Mouse (Mus musculus) layer of hippocampus, adult 2 months (tissue): Measurements from ENCODE around the gene Dip2c. TPM values are rescaled to one million over a fixed set of nuclear protein-coding genes. Genes with fewer than 3 reads are reported as not detected.

Experiments used
- DNase-seq, 2 experiments: peaks; one replicate each; pipeline ENCODE4 v3.0.0; 2022; ENCODE audit warnings: low spot score in 2 of 2
- H3K27ac ChIP-seq: fragments of 200-600 bp; 2 replicates; pipeline ENCODE4 v1.8.1; 2022
- H3K4me3 ChIP-seq: fragments of 200-600 bp; 2 replicates; pipeline ENCODE4 v1.8.1; 2022; ENCODE audit warnings: mild to moderate bottlenecking
- CTCF ChIP-seq: fragments of 200-600 bp; conservative IDR thresholded peaks from 2 replicates; pipeline ENCODE4 v1.8.1; 2022; ENCODE audit warnings: antibody characterized with exemption, mild to moderate bottlenecking, moderate library complexity
- total RNA-seq, 2 experiments: library from RNA; stranded (reverse); gene quantifications; 2 replicates each; pipeline ENCODE4 v1.2.3; 2021

Gene Dip2c
- total RNA-seq, 2 experiments from 2014 or later = 66.2 to 66.7 TPM

DNA sequence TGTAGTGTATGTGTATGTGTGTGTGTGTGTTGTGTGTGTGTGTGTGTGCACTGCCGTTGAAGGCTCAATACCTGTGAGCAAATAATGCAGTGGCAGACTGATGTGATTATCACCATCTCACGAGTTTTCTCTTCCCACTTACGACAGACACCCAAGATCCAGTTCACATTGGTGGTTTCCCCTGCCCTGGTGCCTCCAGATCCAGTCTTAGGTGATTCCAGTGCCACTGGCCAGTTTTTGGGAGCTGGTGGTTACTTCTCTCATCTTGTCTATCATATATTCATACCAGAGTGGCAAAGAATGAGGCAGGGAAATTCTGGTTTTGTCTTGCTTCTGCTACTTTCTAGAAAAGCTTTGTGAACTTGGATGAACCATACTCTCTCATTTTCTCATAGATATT, 20.9 kb downstream of the Dip2c start:
- no peak for DNase-seq
- Histone ChIP-seq H3K27ac (no peak overlapping the region), H3K4me3 (no peak overlapping the region)
- no peak for TF ChIP-seq CTCF

DNA sequence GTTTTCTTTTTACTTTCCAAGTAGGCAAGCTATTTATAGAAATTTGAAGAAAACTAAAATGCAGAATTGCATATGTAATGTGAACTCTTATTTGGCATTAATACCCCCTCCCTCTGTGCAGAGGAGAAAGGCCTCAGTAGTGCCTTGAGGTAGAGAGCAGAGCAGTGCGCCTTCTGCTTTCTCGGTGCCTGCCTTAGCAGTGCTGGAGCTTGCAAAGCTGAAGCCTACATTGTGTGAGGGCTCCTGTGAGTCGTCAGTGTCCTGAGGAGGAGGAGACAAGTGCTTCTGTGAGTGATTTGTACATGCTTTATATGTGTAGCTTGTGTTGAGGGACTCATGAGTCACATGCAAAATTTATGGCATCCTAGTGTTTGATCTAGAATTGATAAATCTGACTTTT, 21.4 kb downstream of the Dip2c start:
- TF ChIP-seq CTCF = no peak
- Histone ChIP-seq H3K4me3 (no peak overlapping the region), H3K27ac (no peak overlapping the region)
- no peak for DNase-seq

DNA sequence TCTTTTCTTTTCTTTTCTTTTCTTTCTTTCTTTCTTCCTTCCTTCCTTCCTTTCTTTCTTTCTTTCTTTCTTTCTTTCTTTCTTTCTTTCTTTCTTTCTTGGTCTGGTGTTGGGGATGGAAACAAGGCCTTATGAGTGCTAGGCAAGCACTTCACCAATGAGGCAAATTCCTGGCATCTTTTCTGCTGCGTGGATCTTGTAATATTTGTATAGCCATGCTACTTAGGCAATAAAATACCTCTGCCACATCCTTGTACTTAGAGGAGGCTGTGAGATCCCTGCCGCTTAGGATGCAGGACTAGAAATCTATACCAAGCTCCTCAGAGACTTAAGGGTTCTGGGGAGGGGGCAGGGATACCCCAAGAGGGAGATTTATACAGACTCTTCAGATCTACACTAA, 23.3 kb downstream of the Dip2c start:
- H3K4me3 ChIP-seq = no peak overlapping the region
- no peak for DNase-seq
- H3K27ac ChIP-seq = no peak overlapping the region
- TF ChIP-seq CTCF = no peak

DNA sequence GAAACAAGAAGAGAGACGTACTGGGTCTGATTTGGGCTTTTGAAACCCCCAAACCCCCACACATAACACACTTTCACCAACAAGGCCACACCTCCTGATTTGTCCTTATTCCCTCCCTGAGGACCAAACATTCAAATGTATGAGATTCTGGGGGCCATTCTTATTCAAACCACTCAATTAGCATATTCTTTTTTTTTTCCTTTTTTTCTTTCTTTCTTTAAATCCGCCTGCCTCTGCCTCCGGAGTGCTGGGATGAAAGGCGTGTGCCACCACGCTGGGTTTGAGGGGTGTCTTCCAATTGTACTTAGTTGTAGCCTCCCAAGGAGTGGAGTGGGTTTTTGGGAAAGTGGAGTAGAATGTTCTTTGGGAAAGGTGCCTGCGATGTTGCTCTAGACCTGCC, 32.5 kb downstream of the Dip2c start:
- TF ChIP-seq CTCF = no peak
- H3K4me3 ChIP-seq = no peak overlapping the region
- DNase-seq = no peak
- no peak overlapping the region for H3K27ac ChIP-seq

DNA sequence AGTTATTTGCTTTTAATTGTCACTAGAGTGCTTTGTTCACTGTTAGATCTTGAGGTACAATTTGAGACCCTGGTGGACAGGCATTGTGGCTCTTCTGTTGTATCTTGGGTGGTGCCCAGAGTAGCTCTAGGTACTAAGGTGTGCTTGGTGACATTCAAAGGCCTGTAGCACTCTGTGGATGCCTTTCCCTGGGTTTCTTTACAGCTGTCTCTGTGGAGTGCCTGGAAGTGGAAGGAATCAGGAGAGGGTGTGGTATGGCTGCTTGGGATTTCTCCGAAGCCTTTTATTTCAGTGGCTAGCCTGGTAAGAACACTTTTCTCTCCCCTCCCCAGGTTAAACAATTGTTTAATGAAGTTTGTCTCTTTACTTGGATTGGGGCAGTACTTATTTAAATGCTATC, 34.5 kb downstream of the Dip2c start:
- DNase-seq = no peak
- TF ChIP-seq CTCF = no peak

DNA sequence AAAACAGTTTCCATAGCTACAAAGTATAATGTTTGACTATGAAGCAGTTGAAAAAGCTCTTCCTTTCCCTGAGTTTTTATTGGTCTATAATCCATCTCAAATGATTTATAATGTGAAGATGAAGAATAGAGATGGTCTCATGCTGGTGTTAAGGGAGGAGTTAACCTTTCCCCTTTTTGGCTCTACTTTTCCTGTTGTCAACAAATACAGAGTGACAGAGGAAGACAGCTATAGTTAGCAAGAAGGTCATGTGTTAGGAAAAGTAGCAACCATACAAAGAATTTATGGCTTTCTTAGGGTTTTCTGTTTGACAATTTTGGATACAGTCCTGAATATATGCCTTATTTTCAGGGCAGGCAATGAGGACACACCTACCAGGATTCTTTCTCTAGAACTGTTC, 36.6 kb downstream of the Dip2c start:
- H3K27ac ChIP-seq = no peak overlapping the region
- TF ChIP-seq CTCF = no peak
- DNase-seq = no peak
- H3K4me3 ChIP-seq = no peak overlapping the region

More for the DNA sequence above, 34.5 kb downstream of the Dip2c start:
- Histone ChIP-seq H3K27ac (no peak overlapping the region), H3K4me3 (no peak overlapping the region)

DNA sequence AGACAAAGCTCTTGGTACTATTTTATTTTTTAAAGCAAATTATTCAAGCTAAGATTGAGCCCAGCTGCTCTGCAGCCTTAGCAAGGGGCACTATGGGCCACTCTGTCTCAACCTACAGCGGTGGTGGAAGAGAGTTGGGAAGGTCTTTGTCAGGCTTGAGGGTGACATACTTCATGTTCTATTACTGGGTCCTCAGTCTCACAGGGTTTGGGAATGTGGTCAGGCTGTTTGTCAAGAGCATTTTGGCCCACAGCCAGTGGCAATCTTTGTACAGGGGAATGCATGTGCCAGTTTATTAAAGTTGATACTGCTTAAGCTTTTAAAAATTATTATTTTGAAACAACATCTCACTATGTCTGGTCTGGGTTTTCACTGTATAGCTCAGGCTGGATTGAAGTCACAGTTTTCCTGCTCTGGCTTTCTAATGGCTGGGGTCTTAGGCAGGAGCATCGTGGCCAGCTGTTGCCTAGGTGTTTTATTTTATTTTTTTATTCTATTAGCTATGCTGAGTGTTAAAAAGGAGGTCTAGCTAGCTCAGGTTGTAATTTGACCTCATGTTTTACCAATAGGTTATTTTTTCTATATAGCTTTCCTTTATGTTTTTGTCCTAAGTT, 37.9 kb downstream of the Dip2c start:
- H3K27ac ChIP-seq = no peak overlapping the region
- no peak for TF ChIP-seq CTCF
- no peak overlapping the region for H3K4me3 ChIP-seq
- no peak for DNase-seq

DNA sequence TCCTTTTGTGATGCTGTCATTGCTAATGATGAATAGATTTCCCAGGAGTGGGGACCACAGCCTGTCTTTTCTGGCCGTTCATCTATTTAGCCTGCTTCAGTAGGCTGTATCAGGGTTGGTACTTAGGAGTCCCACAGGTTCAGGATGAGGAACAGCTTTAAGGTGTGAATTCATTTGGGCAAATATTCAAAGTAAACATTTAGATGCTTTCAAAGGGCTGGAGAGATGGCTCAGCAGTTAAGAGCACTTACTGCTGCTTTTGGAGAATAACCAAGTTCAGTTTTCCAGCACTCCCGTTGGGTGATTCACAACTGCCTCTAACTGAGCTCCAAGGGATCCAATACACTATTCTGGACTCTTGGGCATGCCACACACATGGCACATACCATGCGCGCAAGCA, 38.4 kb downstream of the Dip2c start:
- TF ChIP-seq CTCF = no peak
- Histone ChIP-seq H3K27ac (no peak overlapping the region), H3K4me3 (no peak overlapping the region)
- no peak for DNase-seq

DNA sequence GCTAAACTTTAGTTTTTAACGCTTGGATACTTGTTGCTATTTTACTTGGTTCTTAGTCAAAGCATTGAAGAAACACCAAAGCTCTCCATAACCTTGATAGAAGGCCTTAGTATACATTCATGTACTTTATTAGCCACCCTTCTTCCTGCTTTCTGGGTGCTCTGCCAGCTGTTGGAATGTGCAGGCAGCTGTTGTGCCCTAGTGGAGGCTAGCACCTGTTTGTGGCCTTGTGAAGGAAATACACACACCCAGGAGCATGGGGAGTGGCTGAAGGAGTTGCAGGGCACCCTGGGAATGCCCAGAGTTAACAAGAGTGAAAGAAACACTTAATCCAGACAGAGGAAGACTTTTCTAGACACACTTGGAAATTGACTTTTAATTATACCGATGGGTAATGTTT, 43.4 kb downstream of the Dip2c start:
- no peak for TF ChIP-seq CTCF
- DNase-seq = no peak
- no peak overlapping the region for H3K4me3 ChIP-seq
- H3K27ac ChIP-seq = no peak overlapping the region

DNA sequence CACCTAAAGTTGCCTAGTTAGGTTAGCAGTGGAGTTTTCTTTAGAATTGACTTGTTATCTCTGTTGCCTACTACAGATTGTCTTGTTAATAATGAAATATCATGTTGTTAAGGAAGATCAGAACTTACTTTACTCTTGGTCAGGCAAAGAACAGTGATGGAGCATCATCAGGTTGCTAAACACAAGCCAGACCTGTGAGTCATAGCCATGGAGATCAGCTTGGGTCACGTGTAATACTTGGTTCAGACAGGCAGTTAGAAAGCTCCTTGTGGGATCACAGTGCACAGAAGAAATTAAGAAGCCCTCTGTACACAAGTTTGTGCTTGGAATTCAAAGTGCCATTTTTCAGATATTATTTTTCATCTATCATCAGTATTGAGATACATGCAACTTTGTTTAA, 48.9 kb downstream of the Dip2c start:
- Histone ChIP-seq H3K27ac (no peak overlapping the region), H3K4me3 (no peak overlapping the region)
- TF ChIP-seq CTCF = no peak
- no peak for DNase-seq

DNA sequence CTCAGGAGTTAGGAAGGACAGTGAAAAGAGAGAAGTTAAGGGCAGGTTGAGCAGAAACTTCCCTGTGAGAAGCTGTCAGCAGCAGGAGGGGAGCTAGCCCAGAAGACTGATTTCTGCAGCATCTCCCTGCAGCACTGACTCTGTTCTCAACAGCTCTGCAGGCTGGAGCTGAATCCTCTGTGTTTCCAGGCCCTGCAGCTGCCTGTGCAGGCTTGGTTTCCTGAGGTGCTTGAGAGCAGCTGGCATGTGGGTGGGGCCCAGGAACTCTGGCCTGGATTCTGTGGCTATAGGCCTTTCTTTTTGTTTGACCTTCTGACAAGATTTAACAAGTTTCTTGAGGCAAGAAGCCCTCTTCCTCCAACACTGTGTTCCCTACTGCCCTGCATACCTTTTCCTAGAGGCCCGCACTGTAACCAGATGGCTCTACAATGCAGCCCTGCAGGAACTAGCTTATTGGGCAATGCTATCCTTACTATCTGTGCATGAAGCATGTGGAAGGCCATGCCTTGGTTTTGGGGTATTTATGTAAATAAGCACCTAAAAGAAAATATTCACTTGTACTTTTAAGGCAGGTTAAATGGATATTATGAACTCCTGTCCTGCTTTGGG, 53.1 kb downstream of the Dip2c start:
- TF ChIP-seq CTCF = no peak
- no peak for DNase-seq

DNA sequence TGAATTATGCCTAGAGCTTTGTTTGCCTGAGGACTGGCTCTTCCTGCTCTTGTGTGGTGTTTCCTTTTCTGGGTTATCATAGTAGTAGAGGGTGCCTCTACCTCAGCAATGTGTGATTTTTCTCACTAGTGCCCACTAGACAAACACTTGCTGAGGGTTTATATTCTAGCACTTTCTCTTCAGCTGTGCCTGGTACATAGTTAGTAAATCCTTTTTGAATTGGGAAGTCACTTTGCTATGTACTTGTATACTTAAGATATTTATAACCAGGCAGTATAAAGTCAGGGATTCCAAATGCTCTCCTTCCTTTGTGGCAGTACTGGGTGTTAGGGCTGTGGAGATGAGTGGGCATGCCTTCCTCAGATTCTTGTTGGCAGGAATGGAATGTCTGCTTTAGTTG, 56.9 kb downstream of the Dip2c start:
- DNase-seq = no peak

More for the DNA sequence above, 53.1 kb downstream of the Dip2c start:
- H3K27ac ChIP-seq = peak overlapping the region; percentile 37
- no peak overlapping the region for H3K4me3 ChIP-seq

DNA sequence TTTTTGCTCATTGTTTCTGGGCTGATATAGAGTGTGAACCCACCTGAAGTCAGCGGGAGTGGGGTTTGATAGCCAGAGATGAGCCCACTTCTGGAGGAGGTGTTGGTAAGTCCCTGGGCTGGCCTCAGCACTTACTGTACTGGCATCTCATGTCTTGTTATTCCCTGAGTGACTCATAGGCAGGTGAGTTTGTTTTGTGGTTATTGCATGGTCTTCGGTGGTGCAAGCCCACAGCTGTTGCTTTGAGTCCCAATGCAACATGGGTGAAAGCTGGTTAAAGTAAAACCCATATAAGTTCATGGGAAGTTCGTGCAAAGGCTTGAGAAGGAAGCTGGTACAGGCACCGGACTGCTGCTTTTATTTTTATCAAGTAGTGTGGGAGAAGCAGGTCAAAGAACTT, 64.0 kb downstream of the Dip2c start:
- Histone ChIP-seq H3K4me3 (no peak overlapping the region), H3K27ac (no peak overlapping the region)
- no peak for TF ChIP-seq CTCF
- DNase-seq = no peak

More for the DNA sequence above, 56.9 kb downstream of the Dip2c start:
- TF ChIP-seq CTCF = no peak
- no peak overlapping the region for H3K4me3 ChIP-seq
- no peak overlapping the region for H3K27ac ChIP-seq

DNA sequence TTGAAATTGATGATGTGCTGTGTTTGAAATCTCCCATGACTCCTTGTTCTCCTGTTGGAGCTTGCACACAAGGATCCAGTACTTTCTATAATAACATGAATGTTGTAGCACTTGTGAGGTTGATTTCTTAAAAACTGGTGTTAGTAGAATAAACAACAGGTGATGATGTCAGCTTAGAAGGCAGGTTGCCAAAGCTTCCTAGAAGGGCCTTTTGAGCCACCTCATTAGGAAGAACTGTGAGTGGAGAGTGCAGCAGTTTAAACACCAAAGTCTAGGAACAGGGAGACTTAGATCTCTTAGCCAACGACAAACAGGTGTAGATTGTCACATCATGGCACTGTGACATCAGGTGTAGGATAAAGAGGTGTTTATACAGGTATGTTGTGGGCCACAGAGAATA, 66.4 kb downstream of the Dip2c start:
- DNase-seq = no peak
- no peak for TF ChIP-seq CTCF
- Histone ChIP-seq H3K4me3 (no peak overlapping the region), H3K27ac (no peak overlapping the region)

DNA sequence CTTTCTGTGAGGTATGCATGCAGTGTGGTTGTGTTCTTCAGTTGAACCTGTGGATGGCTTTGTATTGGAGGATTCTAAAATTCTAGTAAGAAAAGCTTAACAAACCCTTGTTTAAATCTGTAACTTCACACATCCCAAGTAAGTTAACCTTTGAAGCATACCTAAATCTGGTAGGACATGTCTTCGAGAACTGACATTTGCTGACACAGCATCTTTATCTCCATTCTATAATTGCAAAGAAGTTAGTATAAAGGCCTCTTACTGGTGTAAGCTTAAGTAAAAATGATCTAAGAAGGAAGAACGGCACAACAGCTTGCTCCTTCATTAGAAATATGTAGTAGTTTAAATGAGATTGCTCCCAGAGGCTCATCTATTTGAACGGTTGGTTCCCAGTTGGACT, 71.1 kb downstream of the Dip2c start:
- H3K27ac ChIP-seq = no peak overlapping the region
- no peak for DNase-seq
- TF ChIP-seq CTCF = no peak
- no peak overlapping the region for H3K4me3 ChIP-seq
